Mouse (Mus musculus) bone marrow, adult 2 months (tissue): Measurements from ENCODE around the gene Ostf1.

Source experiments
- CTCF ChIP-seq: fragments of 200-500 bp; IDR thresholded peaks from 2 replicates; pipeline ENCODE4 v1.5.1; 2011; ENCODE audit warnings: low read length, control low read depth; ENCODE audit not compliant: control insufficient read depth, insufficient read depth
- POLR2A ChIP-seq: fragments of 200-500 bp; IDR thresholded peaks from 2 replicates; pipeline ENCODE4 v1.6.1; 2011; ENCODE audit warnings: low read depth, mild to moderate bottlenecking, control low read depth, low read length, borderline replicate concordance; ENCODE audit not compliant: control insufficient read depth

DNA sequence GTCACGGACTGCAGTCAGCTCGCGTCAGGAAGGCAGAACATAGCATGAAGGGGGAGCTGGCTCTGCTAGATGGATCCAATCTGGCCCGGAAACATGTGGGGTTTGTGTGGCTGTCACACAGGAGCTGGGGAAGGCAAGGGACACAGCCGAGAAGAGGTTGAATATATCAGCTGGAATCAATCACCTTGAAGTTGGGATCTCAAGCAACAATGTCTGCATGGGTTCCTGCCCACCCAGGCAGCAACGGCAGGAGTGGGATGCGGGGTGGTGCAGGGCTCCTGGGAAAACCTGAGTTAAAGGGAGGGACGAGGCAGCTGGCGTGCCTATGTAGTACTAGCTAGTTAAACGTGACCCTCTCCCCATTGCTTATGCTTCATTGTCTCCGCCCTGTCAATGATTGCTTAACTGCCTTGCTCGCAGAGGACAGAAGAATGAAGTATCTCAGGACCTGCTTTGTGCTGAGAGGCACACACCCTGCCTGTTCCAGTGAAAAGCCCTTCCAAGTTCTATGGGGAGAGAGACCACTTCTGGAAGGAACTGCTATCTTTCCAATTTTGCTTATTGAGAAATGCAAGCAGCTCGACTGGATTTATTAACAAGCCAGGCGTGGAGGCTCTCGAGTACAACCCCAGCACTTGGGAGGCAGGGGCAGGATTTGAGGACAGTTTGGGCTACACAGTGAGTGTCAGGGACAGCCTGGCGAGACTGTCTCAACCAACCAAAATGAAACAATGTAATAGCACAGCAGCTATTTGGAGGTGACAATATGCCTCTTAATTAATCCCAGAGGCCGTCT is 53.2 kb downstream of the Ostf1 start:
- TF ChIP-seq CTCF, result no peak
- no peak for TF ChIP-seq POLR2A
